Mouse (Mus musculus) C2C12 (cell line): Measurements from ENCODE around the gene Klc2.

Experiments used
- CEBPB ChIP-seq: IDR thresholded peaks from one replicate; pipeline ENCODE4 v1.6.1; 2011; ENCODE audit warnings: low read depth, mild to moderate bottlenecking, control low read depth, moderate library complexity
- CTCF ChIP-seq: IDR thresholded peaks from one replicate; pipeline ENCODE4 v1.5.1; 2011; ENCODE audit not compliant: control insufficient read depth, insufficient read depth, insufficient read length
- FOSL1 ChIP-seq: IDR thresholded peaks from one replicate; pipeline ENCODE4 v1.8.0; 2011; ENCODE audit warnings: mild to moderate bottlenecking, low read length; ENCODE audit not compliant: poor library complexity, insufficient read depth, severe bottlenecking
- MAX ChIP-seq: IDR thresholded peaks from one replicate; pipeline ENCODE4 v1.6.1; 2011; ENCODE audit warnings: mild to moderate bottlenecking, control low read depth
- USF1 ChIP-seq: IDR thresholded peaks from one replicate; pipeline ENCODE4 v1.6.1; 2011; ENCODE audit warnings: low read depth, mild to moderate bottlenecking, control low read depth, moderate library complexity

DNA sequence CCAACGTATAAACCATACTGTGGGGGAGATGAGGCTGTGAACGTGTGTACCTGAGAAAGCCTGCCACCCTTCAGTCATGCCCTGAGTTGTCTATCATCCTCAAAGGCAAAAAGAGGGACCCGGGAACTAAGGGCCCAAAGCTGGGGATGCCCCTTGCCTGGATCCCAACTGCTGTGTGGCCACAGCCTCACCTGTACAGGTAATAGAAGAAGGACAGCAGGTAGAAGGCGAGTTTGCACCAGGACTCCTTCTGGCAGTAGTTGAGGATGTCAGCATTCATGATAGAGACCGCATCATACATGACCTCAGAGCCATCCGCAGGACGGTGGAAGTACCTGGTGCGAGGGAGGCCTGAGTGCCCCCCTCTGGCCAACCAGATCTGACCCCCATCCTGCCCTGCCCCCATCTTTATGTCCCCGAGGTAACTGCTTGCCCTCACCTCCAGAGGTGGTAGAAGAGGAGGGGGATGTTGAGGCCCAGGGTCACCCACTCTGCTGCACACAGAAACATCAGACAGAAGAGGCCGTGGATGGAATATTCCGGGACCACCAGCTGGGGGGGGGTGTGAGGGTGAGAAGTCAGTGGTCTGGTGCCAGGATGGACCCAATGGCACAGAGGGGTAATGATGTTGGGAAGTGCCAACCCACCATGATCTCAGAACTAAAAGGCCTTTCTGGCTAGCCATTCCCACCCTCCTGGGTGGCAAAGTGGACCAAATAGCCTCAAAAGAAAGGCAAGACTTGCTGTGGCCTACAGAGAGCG is 24.7 kb downstream of the Klc2 start:
- TF ChIP-seq CTCF (no peak), USF1 (no peak), CEBPB (no peak), MAX (no peak), FOSL1 (no peak)
